Mouse (Mus musculus) megakaryocyte, embryonic 14.5 days (primary cell): Measurements from ENCODE around the gene Gm12355. TPM values are rescaled to one million over a fixed set of nuclear protein-coding genes. Genes with fewer than 3 reads are reported as not detected.

ENCODE experiments used
- H3K27me3 ChIP-seq: replicated peaks from 2 replicates; pipeline ENCODE3; 2012; ENCODE audit warnings: inconsistent platforms
- H3K36me3 ChIP-seq: replicated peaks from 2 replicates; pipeline ENCODE3; 2012; ENCODE audit warnings: low read length, inconsistent platforms, mixed read lengths
- H3K4me1 ChIP-seq: 2 replicates; pipeline ENCODE4 v1.6.1; 2012; ENCODE audit warnings: inconsistent platforms
- H3K4me3 ChIP-seq: replicated peaks from 2 replicates; pipeline ENCODE3; 2012; ENCODE audit warnings: moderate library complexity, mild to moderate bottlenecking, inconsistent platforms
- H3K9me3 ChIP-seq: 2 replicates; pipeline ENCODE4 v1.6.1; 2012; ENCODE audit warnings: inconsistent platforms
- FLI1 ChIP-seq: IDR thresholded peaks from 2 replicates; pipeline ENCODE4 v1.6.1; 2012; ENCODE audit warnings: low read length, inconsistent platforms, mixed read lengths
- GATA1 ChIP-seq: IDR thresholded peaks from 3 replicates; pipeline ENCODE4 v1.6.1; 2012; ENCODE audit warnings: mixed read lengths, low read length, inconsistent platforms, borderline replicate concordance
- polyA plus RNA-seq: library from polyadenylated mRNA; stranded (reverse); fragments of >175 nt; gene quantifications from 2 replicates; pipeline ENCODE4 v1.2.3, GENCODE M21; 2012; ENCODE audit warnings: low replicate concordance; ENCODE audit not compliant: insufficient read depth

Gene Gm12355
- polyA plus RNA-seq, 1 experiment, result not detected

- Histone ChIP-seq H3K4me1 (peaks cover 30% of the 10 kb centered on the region), H3K4me3 (no peak overlapping the region), H3K27me3 (peaks cover 47% of the 10 kb centered on the region), H3K36me3 (no peaks in the 10 kb centered on the region), H3K9me3 (no peaks in the 10 kb centered on the region)
- no peak for TF ChIP-seq FLI1
- no peak for TF ChIP-seq GATA1
Measured at GRCm38 (mm10) chr11:98603953-98604352, 21.5 kb downstream of the Gm12355 start.

GRCm38 (mm10) chr11:98602090-98602690, 23.3 kb downstream of the Gm12355 start:
- Histone ChIP-seq H3K27me3 (peaks cover 57% of the 10 kb centered on the region), H3K9me3 (no peaks in the 10 kb centered on the region), H3K4me1 (peaks cover 34% of the 10 kb centered on the region), H3K36me3 (no peaks in the 10 kb centered on the region), H3K4me3 (peak overlapping the region; percentile 84)
- TF ChIP-seq FLI1 (no peak), GATA1 (no peak)

- peaks cover 56% of the 10 kb centered on the region for H3K27me3 ChIP-seq
- no peak for TF ChIP-seq FLI1
- TF ChIP-seq GATA1, result no peak
- no peaks in the 10 kb centered on the region for H3K36me3 ChIP-seq
Measured at GRCm38 (mm10) chr11:98599291-98599690, 26.2 kb downstream of the Gm12355 start.

DNA sequence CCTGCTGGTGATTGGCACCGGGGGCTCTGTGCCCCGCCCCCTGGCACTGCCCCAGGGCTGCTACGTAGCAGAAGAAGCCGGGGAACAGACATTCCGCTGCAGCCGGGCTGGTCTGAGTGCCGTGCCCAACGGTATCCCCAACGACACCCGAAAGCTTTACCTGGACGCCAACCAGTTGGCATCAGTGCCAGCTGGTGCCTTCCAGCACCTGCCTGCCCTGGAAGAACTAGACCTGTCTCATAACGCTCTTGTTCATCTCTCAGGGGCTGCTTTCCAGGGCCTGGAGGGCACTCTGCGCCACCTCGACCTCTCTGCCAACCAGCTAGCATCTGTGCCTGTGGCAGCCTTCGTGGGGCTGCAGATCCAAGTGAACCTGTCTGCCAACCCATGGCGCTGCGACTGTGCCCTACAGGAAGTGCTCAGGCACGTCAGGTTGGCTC, 26.6 kb downstream of the Gm12355 start:
- H3K4me1 ChIP-seq, result peaks cover 47% of the 10 kb centered on the region
- H3K27me3 ChIP-seq, result peaks cover 55% of the 10 kb centered on the region
- TF ChIP-seq FLI1 (no peak), GATA1 (no peak)
- H3K4me3 ChIP-seq, result peak overlapping the region; percentile 16
- H3K36me3 ChIP-seq, result no peaks in the 10 kb centered on the region
- H3K9me3 ChIP-seq, result no peaks in the 10 kb centered on the region

More at GRCm38 (mm10) chr11:98599291-98599690, 26.2 kb downstream of the Gm12355 start:
- no peaks in the 10 kb centered on the region for H3K9me3 ChIP-seq
- H3K4me3 ChIP-seq, result peak overlapping the region; percentile 16
- H3K4me1 ChIP-seq, result peaks cover 47% of the 10 kb centered on the region

GRCm38 (mm10) chr11:98597991-98598390, 27.5 kb downstream of the Gm12355 start, which contains the start of gene Lrrc3c:
TSS of gene Lrrc3c (plus strand) at chr11:98598291.
- TF ChIP-seq FLI1 (no peak), GATA1 (no peak)
- Histone ChIP-seq H3K36me3 (no peaks in the 10 kb centered on the region), H3K27me3 (peaks cover 55% of the 10 kb centered on the region), H3K4me3 (peak within 1 kb of the TSS; percentile 16), H3K4me1 (peaks cover 44% of the 10 kb centered on the region), H3K9me3 (no peaks in the 10 kb centered on the region)

- Histone ChIP-seq H3K9me3 (no peaks in the 10 kb centered on the region), H3K36me3 (no peaks in the 10 kb centered on the region), H3K27me3 (peaks cover 57% of the 10 kb centered on the region), H3K4me3 (no peak overlapping the region), H3K4me1 (peaks cover 44% of the 10 kb centered on the region)
- TF ChIP-seq FLI1, result no peak
- TF ChIP-seq GATA1, result no peak
Measured at GRCm38 (mm10) chr11:98597363-98597762, 28.1 kb downstream of the Gm12355 start.

- peaks cover 41% of the 10 kb centered on the region for H3K4me1 ChIP-seq
- peaks cover 51% of the 10 kb centered on the region for H3K27me3 ChIP-seq
- no peaks in the 10 kb centered on the region for H3K9me3 ChIP-seq
- no peaks in the 10 kb centered on the region for H3K36me3 ChIP-seq
- TF ChIP-seq FLI1 (no peak), GATA1 (no peak)
- no peak overlapping the region for H3K4me3 ChIP-seq
Measured at GRCm38 (mm10) chr11:98595955-98596354, 29.5 kb downstream of the Gm12355 start.

DNA sequence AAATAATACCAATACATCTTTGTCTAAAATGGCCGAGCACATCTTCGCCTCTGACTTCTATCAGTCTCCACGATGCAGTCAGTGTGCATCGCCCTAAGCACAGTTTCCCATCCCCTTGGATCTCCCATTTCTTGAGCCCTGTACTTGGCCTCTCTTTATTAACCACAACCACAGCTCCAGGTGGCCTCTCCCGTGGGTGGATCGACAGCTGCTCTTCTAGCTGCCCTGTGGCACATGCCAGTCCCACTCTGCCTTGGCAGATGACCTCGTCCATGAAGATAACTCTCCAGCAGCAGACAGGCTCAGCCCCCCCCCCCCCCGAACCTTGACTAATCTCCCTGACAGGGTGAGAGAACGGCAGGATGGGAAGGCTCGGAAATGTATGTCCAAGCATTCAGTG, 30.0 kb downstream of the Gm12355 start:
- Histone ChIP-seq H3K36me3 (no peaks in the 10 kb centered on the region), H3K27me3 (peaks cover 47% of the 10 kb centered on the region), H3K4me1 (peaks cover 42% of the 10 kb centered on the region), H3K4me3 (no peak overlapping the region), H3K9me3 (no peaks in the 10 kb centered on the region)
- no peak for TF ChIP-seq GATA1

- Histone ChIP-seq H3K4me3 (no peak overlapping the region), H3K27me3 (peaks cover 43% of the 10 kb centered on the region), H3K4me1 (peaks cover 42% of the 10 kb centered on the region), H3K9me3 (no peaks in the 10 kb centered on the region), H3K36me3 (no peaks in the 10 kb centered on the region)
- TF ChIP-seq GATA1 (no peak), FLI1 (no peak)
Measured at GRCm38 (mm10) chr11:98595021-98595420, 30.4 kb downstream of the Gm12355 start.

DNA sequence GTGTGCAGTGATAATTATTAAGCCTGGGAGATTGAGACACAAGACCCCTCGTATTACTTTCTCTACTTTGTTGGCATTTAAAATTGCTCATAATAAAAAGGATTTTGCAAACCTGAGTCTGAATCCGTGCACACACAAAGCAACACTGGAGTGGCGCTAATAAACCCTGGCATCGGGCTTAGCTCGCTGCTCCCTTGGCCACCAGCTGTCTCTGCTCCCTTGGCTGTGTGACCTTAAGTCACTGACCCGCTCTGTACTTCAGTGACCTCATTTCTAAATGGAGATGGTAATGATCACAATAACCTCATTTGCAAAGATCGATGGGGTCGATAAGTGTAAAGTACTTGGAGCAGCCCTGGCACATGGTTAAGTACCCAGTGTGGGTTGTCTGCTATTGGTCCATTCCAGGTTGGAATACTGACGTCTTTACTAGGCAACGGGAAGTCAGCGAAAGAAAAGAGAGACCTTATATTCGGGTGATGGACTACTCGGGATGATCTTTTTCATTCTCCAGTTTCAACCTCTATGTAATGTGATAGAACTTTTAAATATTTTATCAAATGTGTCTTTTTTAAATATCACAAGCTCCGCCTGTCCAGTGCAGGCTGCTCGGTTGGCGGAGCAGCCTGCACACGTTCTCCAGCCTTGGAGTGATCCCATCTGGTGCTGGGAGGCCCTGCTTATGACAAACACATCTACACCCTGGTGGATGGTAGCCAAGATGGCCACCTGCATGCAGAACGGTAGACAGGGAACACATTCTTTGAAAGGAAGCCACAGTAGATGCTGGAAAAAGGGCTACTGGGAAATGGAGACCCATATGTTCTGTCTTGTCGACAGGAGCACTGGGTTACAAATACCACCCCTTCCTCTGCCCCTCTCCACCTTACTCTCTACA, 34.7 kb downstream of the Gm12355 start:
- Histone ChIP-seq H3K4me1 (peaks cover 57% of the 10 kb centered on the region), H3K27me3 (peaks cover 20% of the 10 kb centered on the region), H3K36me3 (peaks cover under 1% of the 10 kb centered on the region), H3K9me3 (no peaks in the 10 kb centered on the region), H3K4me3 (no peak overlapping the region)
- TF ChIP-seq GATA1 (no peak), FLI1 (no peak)
